Mouse (Mus musculus) liver (tissue): ENCODE data around the gene P4htm.

Experiments
- DNase-seq: peaks from one replicate; pipeline ENCODE4 v3.0.0-alpha.2; 2020; ENCODE audit warnings: mixed read lengths

Gene P4htm

GRCm38 (mm10) chr9:108545986-108546385, 51.5 kb downstream of the P4htm start:
- no peak for DNase-seq

DNA sequence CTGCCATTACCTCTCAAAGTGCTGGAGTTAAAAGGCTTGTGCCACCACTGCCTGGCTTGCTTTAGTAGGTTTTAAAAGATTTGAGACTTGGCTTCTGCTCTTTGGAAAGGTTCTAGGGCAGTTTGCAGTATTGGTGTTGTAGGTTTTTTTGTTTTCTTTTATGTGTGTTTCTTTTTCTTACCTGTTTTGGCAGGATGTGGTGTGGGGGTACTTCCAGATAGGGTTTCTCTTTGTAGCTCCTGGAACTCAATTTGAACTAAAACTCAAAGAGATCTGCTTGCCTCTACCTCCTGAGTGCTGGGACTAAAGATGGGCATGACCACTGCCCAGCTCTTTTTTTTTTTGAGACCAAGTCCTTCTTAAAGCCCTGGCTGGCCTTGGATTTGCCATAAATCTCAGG, 56.6 kb downstream of the P4htm start:
- DNase-seq = no peak

DNA sequence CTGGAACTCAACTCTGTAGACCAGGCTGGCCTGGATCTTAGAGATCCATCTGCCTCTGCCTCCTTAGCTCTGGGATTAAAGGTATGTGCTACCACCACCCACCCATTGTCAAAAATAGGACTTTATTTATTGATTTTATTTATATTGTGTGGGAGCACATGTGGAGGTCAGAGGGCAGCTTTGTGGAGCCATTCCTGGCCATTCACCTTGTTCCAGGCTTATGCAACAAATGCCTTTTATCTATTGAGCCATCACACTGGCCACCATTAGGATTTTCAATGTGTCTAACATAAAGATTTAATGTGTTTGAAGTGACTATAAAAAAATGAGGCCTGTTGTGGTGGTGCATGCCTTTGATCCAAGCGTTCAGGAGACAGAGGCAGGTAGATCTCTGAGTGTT, 66.0 kb downstream of the P4htm start:
- no peak for DNase-seq

DNA sequence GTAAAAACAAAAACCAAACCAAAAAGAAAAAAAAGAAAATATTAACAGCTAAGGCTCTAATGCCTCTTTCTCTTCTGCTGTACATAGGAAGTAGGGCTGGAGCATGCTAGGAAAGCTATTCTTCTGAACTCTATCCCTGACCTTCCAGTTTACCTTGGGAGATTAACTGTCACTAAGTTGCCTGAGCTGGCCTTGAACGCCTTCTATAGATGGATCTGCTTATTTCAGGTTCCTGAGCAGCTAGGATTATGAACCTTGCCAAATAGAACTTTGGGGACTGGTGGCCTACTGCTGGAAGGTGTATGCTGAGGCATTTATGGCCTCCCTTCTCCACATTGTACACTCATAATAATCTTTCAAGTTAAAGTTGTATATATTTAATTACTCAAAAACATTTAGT, 66.5 kb downstream of the P4htm start:
- DNase-seq = no peak
